Mouse (Mus musculus) lung, postnatal 10 days (tissue): Measurements from ENCODE around the gene Mlycd.

Experiments used
- DNase-seq: peaks from one replicate; pipeline ENCODE4 v3.0.0; 2021

Mlycd gene

DNA sequence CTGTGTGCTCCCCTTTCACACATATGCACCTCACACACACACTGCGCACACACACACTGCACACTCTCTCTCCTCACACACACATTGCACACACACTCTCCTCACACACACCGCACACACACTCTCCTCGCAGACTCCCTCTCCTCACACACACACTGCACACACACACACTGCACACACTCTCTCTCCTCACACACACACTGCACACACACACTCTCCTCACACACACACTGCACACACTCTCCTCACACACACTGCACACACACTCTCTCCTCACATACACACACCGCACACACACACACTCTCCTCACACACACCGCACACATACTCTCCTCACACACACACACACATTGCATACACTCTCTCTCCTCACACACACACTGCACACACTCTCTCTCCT is 10.0 kb downstream of the Mlycd start:
- DNase-seq, result no peak

DNA sequence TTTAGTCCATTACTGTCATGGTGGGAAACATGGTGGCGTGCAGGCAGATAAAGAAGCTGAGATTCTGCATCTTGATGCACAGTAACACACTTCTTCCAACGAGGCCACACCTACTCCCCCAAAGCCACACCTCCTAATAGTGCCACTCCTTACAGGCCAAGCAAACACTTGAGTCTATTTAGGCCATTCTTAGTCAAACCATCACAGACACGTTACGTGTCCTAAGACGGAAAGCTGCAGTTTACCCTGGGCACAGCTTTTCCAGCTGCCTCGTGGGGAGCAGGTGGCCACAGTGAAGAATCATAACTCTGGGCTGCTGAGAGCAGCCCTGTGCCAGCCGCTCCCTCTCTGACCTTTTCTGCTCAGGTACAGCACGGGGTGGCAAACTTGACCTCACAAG is 13.6 kb downstream of the Mlycd start:
- DNase-seq, result peak; percentile 45

DNA sequence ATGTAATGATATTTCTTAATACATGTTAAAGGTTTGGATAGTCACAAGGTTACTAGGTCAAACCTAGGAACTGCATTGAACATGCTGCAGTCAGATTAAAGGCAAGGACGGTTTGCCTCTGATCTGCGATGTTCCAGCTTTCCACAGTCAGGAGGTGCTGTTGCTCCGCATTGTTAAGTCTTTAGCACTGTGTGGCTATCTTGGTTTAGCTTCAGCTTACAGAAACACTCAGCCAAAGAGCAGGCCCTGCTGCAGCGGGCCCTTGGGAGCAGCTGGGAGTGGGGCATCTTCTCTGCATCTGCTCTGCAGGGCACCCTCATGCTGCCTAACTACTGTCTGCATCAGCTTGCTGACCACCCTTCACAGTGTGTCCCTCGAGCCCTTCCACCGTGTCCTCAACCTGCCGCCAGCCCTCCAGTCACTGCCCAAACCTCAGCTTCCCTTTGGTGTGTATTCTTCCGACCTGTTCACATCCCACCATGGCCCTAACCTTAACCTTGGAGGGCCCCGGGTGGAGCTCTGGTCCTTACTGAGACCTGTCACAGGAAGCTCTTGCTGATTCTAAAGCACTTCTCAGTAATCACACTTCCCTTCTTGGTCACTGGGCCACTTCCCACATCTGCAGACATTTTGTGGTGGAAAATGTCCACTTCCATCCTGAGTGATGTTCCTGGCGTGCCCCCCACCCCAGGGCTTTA is 17.5 kb downstream of the Mlycd start:
- DNase-seq, result no peak

DNA sequence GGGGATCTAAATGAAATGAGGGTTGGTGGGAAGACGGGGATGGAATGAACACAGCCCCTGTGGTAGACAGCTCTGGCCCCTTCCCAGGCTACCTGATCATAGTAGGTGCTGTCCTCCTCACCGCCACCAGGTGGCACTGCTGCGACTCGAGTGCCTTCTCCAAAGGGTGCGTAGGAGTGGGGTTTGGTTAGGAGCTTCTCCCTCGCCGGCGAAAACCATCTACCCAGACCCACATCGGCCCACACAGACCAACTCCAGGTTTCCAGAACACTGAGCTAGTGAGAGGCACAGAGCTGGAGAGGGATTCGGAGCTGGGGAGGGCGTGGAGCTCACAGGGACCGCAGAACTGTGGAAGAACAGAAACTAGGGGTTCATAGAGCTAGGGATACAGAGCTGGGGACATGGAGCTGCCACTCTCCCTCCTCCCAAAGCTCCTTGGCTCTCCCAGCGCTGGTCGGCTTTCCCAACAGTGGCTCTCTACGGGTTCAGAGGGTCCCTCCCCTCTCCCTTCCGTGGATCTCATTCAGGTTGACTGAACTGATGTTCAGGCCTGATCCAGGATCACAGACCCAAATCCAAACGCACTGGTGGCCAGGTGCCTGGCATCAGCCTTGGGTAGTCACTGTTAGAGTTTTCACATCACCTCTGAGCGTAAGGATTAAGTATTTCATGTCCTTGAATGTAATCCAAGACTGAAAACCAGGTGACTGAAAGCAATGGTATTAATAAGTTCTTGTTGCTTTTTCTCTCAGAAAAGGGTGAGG is 18.2 kb downstream of the Mlycd start:
- DNase-seq, result peak; percentile 79

DNA sequence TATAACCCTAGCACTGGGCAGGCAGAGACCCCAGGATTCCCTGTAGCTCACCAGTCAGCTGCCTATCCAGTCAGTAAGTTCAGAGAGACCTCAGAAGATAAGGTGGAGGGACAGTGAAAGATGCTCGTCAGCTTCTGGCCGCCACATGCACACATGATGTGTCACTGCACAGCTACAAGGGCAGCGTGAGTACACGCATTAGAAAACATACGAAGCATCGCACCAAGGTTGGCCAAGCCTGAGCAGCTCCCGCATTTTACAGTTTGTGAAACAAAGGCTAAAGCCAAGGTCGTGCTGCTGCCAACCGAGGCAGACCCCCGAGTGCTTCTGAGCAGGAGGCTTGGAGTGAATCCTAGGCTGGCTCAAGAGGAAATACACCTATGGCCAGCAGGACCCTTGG is 18.9 kb downstream of the Mlycd start:
- DNase-seq, result no peak

DNA sequence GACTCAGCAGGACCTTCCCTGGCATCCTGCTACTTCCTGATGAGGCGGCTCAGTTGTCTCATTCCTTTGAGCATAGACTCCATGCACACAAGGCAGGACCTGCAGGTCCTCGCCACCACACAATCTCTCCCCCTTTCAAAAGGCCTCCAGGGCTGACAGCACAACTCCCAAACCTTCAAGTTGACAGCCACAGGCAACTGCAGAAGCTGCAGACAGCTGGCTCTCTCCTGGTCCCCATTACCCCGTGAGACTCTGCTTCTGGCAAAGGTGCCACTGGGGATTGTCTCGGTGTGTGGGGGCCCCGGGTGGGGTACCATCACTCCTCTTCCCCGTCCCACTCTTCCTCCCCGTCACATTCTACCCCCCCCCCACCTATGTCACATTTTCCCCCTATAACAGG is 25.6 kb downstream of the Mlycd start:
- DNase-seq, result no peak

DNA sequence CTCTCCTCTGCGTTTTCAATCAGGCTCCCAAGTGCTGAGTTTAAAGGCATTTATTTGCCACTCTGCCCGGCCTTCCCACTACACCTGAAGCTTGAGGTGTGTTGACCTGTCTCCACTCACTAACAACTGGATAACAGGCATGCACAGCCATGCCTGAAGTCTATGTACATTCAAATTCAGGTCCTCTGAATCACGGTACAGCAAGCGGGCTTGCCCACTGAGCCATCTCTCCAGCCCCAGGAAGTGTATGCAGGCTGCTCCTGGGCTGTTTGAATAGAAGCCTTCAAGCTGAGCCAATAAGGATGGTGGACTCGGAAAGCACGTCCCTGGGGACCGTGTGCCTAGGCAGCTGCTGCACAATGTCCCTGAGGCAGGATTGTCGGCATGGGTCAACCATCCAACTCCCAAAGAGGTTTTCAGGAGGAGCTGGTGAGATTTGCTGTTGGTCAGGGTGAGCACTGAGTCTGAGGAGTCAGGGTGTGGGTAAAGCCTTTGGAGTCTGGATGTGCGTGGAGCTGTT is 27.0 kb downstream of the Mlycd start:
- DNase-seq, result no peak

DNA sequence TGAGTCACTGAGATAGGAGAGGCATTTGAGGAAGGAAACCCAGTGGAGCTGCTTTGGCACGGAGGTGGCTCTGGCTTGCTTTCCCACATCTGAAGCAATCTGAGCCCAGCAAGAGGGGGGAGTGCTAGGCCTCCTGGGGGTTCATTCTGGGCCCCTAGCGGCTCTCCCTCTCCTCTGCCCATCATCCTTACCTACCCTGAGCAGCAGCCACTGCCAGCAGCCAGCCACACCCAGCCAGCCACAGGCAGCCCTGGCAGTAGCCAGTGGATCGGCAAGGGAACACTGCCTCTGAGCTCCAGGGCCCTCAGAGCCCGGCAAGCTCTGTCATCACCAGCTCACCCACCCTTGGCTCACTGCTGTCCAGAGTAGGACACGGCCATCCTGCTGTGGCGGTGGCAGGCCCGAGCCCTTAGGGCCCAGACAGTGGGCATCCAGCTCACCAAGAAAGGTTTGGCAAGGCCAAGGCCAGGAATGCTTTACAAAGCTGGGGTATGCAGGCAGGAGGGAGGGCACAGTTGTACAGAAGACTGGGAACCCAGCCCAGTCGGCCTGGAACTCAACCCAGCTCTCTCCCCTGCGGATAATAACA is 27.5 kb downstream of the Mlycd start:
- DNase-seq, result peak; percentile 40

DNA sequence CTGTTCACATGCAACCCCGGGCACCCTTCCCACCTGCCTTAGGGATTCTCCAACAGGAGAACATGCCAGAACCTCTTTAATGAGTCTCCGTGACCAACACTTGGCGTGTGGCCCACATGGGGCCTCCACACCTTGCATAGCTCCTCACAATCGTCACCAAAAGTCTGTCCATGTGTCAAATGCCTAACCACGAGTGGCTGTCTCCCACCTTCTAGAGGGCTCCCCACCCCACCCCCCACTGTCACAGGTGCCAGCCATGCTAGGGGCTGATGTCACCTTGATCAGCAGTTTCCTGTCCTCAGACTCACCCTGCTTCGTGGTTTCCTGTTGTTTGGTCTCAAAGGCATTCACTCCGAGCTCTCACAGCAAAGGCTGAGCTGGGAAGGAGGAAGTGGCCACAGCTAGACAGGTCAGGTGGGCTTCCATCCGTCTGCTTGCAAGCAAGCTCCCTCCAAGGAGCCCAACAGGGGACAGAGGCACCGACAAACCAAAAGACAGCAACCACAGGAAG is 29.0 kb downstream of the Mlycd start:
- DNase-seq, result peak; percentile 74

DNA sequence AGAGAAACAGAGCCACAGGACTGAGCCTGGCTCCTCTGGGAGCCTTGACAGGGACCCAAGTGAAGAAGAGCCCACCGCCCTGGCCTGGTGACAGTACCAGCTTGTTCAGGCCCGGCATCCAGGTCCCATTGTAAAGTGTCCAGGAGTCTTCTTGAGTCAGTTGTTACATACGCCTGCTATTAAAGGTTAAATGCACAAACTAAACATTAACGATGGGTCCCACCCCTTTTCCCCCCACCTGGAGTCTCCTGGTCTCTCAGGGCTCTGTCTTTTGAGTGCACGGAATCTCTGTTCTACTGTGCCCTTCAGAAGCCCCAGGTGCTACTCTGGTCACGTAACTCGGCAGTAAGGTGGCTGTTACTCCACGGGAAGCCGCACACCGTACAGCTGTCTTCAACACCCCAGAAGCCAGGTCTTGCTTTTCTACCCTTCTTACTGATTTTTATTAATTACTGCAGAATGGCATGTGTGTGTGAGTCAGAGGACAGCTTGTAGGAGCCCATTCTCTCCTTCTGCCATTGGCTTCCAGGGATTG is 29.6 kb downstream of the Mlycd start:
- DNase-seq, result no peak

DNA sequence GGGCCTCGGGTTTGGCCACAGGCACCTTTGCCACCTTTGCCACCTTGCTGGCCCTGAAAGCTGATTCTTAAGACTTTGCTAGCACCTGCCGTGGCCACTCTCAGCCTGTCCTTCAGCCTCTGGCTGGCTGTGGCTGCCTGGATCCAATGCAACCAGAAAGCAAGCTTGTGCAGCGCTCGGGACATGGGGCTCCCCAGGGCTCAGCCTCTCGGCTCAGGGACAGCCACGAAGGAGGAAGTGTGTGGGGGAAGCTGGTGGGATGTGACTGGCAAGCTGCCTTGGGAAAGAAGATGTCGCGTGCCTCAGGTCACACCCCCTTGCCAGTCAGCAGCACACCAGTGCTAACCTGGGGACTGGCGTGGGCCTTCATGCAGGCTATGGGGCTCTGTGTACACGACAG is 30.1 kb downstream of the Mlycd start:
- DNase-seq, result no peak

DNA sequence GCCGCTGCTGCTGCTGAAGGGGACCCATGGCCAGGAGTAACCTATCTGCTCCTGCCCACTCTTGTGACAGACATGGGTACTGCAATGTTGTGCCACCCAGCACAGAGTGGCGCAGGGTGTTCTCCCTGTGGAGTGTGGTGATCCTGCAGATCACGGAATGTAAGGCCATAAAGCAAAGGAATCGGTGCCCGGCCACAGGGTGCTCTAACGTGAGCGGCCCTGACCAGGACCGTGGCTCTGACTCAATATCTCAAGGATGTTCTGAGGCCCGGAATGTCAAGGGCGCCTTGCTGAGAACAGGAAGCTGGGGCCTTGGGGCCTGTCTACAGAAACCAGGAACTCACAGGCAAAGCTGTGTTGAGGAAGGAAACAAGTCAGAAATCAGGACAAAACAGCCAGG is 30.9 kb downstream of the Mlycd start:
- peak; percentile 63 for DNase-seq

DNA sequence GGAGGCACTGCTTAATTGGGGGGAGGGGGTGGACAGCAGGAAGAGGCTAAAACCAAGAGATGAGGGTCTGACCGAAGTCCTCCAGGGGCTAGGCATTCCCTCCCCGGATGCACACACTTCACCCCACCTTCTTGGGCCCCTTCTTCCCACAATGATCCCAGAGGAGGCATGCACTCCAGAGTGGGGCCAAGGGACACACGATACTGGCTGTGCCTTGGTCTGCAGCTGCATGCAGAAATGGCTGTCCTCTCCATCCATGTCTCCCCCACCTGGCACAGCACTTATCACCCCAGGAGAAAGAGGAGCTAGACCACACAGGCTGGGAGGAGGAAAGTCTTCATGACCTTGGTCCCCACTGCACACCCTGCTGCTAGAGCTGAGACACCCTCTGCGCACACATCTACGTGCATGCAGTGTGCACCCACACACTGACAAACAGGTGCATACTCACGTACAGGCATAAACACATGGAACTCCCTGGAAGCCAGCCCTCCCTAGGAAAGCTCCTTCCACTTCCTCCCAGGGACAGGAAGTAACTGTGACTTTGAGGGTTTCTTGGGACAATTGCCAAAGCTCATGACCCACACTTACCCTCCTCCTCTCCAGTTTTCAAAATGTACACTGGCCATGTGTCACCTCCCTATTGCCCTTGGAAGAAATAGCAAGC is 31.5 kb downstream of the Mlycd start:
- peak; percentile 73 for DNase-seq

DNA sequence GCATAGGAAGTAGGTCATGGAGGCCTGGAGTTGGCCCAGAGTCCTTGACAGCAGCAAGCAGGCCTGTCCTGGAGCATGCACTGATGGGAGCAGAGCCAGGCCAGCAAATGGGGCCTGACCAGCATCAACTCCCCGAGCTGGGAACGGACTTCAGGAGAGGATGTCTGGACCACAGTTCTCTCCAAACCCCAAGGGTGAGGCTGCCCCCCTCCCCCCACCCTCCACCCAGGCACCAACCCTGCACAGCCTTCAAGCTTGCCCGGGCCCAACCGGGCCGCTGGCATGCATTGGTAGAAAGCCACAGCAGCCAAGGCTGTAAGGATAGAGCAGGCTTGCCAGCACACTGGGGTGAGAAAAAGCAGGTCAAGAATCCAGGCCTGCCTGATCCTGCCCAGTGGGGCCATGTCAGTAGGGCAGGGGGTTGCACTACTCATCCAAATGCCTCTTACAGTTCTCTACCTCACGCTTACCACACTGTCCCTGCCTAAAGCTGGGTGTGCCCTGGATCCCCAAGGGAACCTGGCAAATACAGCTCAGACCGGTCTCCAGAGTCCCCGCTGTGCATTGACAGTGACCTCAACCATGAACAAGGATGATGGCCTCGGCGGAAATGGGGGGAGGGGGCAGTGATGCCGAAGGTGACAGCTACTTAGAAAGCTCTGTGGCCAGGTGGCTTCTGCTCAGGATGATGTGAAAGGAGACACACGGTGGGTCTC is 33.1 kb downstream of the Mlycd start:
- no peak for DNase-seq

DNA sequence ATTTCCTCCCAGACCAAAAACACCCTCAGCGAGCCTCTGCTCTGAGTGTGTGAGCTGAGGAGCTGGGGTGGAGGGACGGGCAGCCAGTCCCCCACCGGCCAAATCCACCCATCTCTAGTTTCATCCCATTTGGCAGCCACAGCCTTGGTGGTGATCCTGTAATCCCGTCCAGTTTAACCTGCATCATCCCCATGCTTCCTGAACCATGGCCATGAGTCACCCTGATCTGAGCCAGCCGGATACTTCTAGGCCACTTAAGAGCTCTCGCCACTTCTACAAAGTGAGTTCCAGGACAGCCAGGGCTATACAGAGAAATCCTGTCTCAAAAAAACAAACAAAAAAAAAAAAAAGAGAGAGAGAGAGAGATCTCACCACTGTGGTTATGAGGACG is 33.7 kb downstream of the Mlycd start:
- DNase-seq, result no peak

DNA sequence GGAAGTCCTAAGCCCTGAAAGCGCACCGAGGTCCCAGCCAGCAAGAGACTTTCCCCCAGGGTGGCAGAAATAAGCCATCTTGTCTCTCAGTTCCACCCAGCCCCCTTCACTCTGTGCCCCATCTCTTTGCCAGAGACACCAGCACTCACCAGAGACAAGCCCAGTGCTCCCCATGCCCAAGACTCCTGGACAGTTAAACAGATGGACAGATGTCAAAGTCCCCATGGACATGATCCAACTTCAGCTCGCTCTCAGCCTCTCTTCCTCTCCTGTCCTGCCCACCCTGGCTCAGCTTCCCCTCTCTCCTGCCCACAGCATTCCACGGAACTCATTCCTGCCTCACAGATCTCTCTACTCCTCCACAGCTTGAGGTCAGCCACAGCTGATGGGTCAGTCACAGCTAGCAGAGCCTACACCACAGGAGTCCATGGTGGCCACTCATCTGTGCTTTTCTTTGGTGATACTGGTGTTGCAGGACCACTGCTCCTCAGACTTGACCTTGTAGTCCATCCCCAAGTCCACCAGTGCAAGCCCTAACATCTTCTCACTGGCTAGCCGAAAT is 34.2 kb downstream of the Mlycd start:
- no peak for DNase-seq

DNA sequence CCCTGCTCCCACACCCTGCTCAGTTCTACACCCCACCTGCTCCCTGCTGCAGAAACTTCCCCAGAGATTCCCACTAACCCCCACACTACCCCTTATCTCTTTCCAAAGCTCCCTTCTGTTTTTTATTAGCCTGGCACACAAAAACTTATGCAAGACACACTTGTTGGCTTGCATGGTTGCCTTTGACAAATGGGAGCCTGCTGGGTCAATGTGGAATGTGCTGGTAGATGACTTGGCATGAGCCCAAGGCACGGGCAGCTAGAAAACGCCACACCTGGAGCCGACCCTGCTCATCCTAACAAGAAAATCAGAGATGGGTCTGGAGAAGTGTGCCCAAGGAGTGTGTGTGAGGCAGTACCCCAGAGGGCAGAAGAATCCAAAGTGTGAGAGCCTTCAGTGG is 34.9 kb downstream of the Mlycd start:
- no peak for DNase-seq

DNA sequence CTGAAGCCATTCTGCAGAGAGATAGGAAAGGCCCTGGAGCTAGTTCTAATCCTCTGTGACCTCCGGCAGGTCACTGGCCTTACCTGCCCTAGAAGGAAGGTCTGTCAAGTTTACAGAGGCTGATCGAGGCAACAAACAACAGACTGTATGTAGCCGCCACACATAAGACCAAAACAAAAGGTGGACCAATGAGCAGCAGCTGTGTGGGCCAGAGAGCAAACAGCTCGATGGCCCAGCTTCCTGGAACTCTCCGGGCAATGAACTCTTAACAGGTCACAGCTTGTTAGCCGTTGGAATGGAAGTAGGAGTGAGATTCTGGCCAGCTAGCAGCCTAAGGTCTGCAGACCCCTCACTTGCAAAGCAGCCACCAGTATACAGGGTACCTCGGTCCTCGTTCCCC is 35.6 kb downstream of the Mlycd start:
- DNase-seq, result no peak

DNA sequence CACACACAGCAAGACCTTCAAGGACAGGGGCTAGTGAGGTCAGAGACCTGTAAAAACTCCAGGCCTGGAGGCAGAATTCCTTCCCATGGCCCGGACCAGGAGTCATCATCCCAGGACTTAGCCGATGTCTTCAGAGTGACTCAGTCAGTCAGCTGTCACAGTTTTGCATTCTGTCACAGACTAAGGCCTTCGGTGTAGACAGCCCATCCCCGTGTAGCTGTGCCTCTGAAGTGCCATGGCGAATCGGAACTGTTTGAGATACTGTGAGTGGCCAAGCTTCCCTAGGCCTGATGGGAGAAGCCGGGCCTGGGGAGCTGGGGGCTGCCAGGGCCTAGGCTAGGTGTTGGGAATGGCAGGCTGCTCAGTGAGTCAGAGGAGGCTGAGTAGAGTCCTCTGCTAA is 36.0 kb downstream of the Mlycd start:
- no peak for DNase-seq

DNA sequence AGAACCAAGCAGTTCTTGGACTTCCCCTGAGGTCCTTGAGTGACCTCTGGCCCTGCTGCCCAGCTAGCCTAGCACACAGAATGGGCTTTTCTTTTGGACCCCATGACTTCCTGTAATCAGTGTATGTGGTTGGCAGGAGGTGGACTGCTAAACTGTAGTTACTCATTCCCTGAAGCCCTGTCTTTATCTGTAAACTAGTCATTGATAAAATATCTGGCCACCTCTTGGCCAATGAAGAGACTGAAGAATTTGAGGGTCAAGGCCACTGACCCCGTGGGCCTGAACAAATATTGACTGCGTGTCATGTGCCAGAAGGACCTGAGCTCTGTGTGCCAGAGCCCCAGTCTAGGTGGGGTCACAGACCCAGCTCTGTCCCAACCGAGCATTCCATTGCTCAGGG is 37.7 kb downstream of the Mlycd start:
- no peak for DNase-seq

DNA sequence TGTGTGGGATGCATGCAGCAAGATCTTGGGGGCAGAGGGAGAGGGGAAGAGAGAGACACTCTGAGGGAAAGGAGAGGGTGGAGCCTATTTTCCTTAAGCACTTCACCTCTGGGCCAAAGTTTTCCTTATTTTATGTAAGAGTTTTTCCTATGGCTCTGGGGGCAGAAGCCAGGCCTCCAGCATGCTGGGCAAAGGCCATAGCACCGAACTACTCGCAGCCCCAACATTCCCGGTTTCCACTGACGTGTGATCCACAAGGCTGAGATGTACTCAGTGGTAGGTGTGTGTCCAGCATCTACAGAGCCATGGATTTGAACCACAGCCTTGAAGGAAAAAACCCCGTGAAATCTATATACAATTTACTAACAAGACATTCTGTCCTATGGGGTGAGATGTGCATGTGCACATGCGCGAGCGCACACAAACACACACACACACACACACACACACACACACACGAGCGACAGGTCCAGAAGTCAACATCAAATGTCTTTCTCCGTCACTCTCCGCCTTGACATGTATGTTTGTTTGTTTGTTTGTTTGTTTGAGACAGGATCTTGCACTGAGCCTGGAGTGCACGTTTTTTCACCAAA is 39.0 kb downstream of the Mlycd start, which contains the start of gene Osgin1:
TSS of gene Osgin1 (plus strand) at position 543 of the 593 bp plus-strand sequence.
- no peak for DNase-seq

DNA sequence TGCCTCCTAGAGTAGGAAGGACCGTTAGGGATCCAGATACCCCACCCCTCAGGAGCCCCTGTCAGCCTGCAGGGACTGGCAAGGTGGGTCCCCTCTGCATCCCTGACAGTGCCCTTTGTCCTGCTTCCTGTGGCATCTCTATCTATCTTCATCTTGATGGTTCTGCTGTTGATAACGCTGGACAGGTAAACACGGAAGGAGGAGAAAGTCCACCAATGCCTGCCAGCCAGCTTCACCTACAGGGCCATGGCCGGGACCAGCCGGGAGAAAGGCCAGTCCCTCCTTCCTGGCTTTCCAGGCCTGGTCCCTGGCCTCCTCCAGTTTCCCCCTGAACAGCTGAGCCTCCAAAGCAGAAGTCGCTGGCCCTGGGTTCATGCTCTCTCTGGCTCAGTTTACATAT is 39.9 kb downstream of the Mlycd start:
- DNase-seq, result no peak
